Mouse (Mus musculus) lung, embryonic 14.5 days (tissue): ENCODE results near the gene Eci3. TPM values are rescaled to one million over a fixed set of nuclear protein-coding genes. Genes with fewer than 3 reads are reported as not detected.
"Not testable (repeated sequence)": the region's sequence is repeated elsewhere in the genome, so short reads cannot be mapped to it uniquely, and the experiment has no call there.

ENCODE experiments used
- ATAC-seq: fragments of 200-750 bp; cut with Nextera tagmentation; 2 replicates; pipeline ENCODE4 v1.8.0; 2017; ENCODE audit warnings: mild to moderate bottlenecking, moderate TSS enrichment, moderate library complexity; ENCODE audit not compliant: insufficient read depth
- DNase-seq: peaks from one replicate; pipeline ENCODE4 v3.0.0-alpha.2; 2015
- H3K27ac ChIP-seq: fragments of 300-500 bp; sonication (generic); 2 replicates; pipeline ENCODE4 v1.5.1; 2014; ENCODE audit warnings: low read depth, mild to moderate bottlenecking, moderate library complexity
- H3K27me3 ChIP-seq: fragments of 300-500 bp; sonication (generic); 2 replicates; pipeline ENCODE4 v1.6.1; 2014; ENCODE audit warnings: low read length, control low read depth; ENCODE audit not compliant: insufficient read depth
- H3K36me3 ChIP-seq: fragments of 300-500 bp; sonication (generic); 2 replicates; pipeline ENCODE4 v1.6.1; 2014; ENCODE audit warnings: control low read depth; ENCODE audit not compliant: insufficient read depth
- H3K4me1 ChIP-seq: fragments of 300-500 bp; sonication (generic); 2 replicates; pipeline ENCODE4 v1.6.1; 2014; ENCODE audit warnings: antibody characterized with exemption, control low read depth; ENCODE audit not compliant: insufficient read depth
- H3K4me2 ChIP-seq: fragments of 300-500 bp; sonication (generic); 2 replicates; pipeline ENCODE4 v1.6.1; 2014; ENCODE audit warnings: mild to moderate bottlenecking
- H3K4me3 ChIP-seq: fragments of 300-500 bp; sonication (generic); 2 replicates; pipeline ENCODE4 v1.5.1; 2014; ENCODE audit warnings: low read depth, low read length
- H3K9ac ChIP-seq: fragments of 300-500 bp; sonication (generic); 2 replicates; pipeline ENCODE4 v1.6.1; 2014
- H3K9me3 ChIP-seq: fragments of 300-500 bp; sonication (generic); 2 replicates; pipeline ENCODE4 v1.6.1; 2016; ENCODE audit warnings: low read depth, low read length, control low read depth
- CTCF ChIP-seq: IDR thresholded peaks from 2 replicates; pipeline ENCODE4 v1.5.1; 2016; ENCODE audit warnings: antibody characterized with exemption, low read depth
- WGBS: fragments of 180-500 bp; shearing (Covaris S2); extraction: QIAGEN DNeasy Blood & Tissue Kit; methylation state at CpG from one replicate; pipeline ENCODE4 v1.1.7; 2014; 5-methylcytosine and 5-hydroxymethylcytosine counted together
- polyA plus RNA-seq: library from polyadenylated mRNA; unstranded; fragments of >200 nt; fragmentation: Nextera tagmentation; extraction: Ambion mirVana; gene quantifications from 2 replicates; pipeline ENCODE4 v1.2.1, GENCODE M21; 2014

Gene Eci3
- polyA plus RNA-seq: 0.45 and 0.77 TPM in 2 replicates

DNA sequence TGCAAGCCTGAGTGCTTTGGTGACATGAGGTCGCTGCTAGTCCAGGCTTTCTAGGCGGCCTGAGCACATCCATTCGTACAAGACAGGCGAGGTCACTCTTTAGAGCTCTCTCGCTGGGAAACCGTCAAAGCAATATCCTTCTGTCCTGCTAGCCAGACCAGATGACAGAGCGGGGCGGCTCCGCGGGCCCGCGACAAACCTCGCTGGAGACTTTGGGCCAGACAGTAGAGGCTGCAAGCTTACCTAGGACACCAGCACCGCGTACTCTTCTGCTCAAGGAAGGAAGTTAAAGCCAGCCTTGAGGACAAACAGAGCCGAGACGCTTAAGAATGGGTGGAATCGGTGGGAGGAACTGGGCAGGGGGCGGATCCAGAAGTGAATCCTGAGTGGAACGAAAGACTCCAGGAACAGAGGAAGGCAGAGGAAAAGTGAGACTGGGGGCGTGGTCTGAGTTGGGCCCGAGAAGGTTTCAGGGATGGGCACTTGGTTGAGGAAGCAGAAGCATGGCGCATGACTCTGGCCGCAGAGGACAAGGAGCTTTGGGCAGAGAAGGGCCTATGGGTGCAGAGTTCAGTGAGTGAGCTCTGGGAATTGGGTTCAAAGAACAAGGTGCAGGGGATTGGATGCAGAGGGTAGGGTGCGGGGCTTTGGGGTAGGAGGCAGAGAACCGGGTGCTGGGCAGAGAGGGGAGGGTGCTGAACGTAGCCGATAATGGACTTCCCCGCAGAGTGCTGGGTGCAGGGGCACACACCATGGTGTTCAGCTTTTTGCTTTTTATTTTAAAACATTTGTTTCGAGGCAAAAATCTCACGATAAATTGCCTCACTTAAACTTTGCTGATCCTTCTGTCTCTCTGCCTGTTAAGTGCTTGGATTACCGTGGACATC, at the start of gene Eci3:
Gene Eci3 (minus strand): TSS at position 300 of the 887 bp plus-strand sequence.
- Histone ChIP-seq H3K27me3 (peaks cover 7% of the 10 kb centered on the region; the same call in 1 of the 2 replicates), H3K27ac (no peak within 1 kb of the TSS), H3K36me3 (no peaks in the 10 kb centered on the region), H3K4me3 (peak within 1 kb of the TSS; percentile 43), H3K4me1 (peaks cover 3% of the 10 kb centered on the region), H3K9me3 (no peaks in the 10 kb centered on the region), H3K9ac (peak within 1 kb of the TSS; percentile 58), H3K4me2 (peak within 1 kb of the TSS; percentile 77)
- TF ChIP-seq CTCF: no peak
- ATAC-seq (peak; percentile 88), DNase-seq (peak; percentile 73)
- 2% methylated on average over 32 of the region's 32 CpGs for WGBS

DNA sequence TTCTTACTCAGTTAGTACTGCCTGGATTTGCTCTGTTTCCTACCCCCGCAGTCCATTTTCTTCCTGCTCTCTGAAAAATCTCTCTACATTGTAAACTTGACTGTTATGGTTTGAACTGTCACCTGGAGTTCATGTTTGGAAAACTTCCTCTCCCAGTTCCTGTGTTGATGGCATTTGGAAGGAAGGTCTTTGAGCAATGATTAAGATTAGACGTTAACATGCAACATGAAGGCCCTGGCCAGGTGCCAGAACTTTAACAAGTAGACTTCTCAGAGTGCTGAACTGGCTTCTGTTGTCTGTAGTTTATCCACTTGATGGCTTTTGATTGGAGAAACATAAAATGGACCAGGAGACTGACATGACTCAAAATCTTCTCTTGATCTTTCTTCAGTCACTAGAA, 32.3 kb upstream of the Eci3 start:
- 41% methylated on average over 2 of the region's 2 CpGs for WGBS
- no peaks in the 10 kb centered on the region for H3K36me3 ChIP-seq
- H3K4me2 ChIP-seq: no peak overlapping the region
- no peak for TF ChIP-seq CTCF
- H3K4me3 ChIP-seq: no peak overlapping the region
- no peaks in the 10 kb centered on the region for H3K4me1 ChIP-seq
- no peaks in the 10 kb centered on the region for H3K9me3 ChIP-seq
- no peak overlapping the region for H3K9ac ChIP-seq
- H3K27me3 ChIP-seq: no peaks in the 10 kb centered on the region
- ATAC-seq (no peak), DNase-seq (peak; percentile 73)
- no peak overlapping the region for H3K27ac ChIP-seq

DNA sequence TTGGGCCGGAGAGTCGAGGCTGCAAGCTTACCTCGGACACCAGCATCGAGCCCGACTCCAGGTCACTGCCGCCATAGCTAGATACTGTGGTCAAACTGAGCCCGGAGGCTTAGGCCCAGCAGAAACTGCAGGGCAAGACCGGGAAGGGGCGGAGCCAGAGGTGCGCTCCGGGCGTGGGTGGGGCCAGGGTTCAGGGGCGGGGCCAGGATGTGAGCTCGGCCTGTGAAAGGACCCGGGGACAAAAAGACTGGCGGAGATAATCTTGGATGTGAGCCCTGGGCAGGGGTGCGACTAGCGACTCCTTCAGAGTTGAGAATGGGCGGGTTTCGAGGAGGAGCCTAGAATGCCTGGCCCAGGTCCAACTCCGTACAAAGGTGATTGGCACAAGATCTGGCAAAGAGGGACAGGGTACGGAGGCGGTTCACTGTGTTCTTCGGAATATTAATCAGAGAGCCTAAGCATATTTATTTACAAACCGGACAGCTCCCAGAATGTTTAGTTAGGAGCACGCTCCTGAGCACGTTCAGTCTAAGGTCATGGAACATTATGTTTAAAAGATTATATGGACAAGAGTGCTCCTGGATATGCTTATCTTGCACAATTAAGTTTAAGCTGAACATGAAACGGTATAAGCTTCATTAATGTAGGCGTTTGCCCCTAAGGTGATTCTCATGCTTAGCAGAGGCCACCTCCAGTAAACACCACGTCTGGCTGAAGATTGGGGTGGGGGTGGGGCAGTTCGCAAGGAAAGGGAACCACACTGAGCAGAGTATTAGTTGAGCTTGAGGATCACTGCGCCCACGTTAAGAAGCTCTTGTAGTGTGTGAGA, 30.6 kb upstream of the Eci3 start:
- peak; percentile 97 for DNase-seq
- 1% methylated on average over 33 of the region's 33 CpGs for WGBS
- ATAC-seq: peak; percentile 96
- H3K9me3 ChIP-seq: no peaks in the 10 kb centered on the region
- peak overlapping the region; percentile 67 for H3K4me2 ChIP-seq
- no peak for TF ChIP-seq CTCF
- peak overlapping the region; percentile 94 for H3K27ac ChIP-seq
- H3K4me1 ChIP-seq: no peaks in the 10 kb centered on the region
- no peaks in the 10 kb centered on the region for H3K27me3 ChIP-seq
- H3K36me3 ChIP-seq: peaks cover 10% of the 10 kb centered on the region
- peak overlapping the region; percentile 65 for H3K4me3 ChIP-seq
- H3K9ac ChIP-seq: peak overlapping the region; percentile 81

DNA sequence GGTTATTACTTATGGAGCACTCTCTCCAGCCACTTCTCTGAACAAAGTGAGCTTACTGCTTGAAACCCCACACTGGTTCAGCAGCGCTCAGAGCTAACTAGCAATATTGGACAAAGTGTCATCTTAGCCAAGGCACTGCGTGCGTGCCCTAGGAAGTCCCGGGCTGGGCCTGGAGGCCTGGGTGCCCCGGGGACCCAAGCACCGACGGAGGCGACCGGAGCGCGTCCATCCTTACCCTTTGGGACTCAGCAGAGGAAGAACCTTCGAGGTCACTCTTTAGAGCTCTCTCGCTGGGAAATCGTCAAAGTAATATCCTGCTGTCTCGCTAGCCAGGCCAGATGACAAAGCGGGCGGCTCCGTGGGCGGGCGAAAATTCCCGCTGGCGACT, 30.0 kb upstream of the Eci3 start:
- Histone ChIP-seq H3K4me1 (no peaks in the 10 kb centered on the region), H3K4me2 (peak overlapping the region; percentile 67), H3K9me3 (no peaks in the 10 kb centered on the region), H3K9ac (peak overlapping the region; percentile 81), H3K27me3 (no peaks in the 10 kb centered on the region), H3K27ac (peak overlapping the region; percentile 94), H3K4me3 (peak overlapping the region; percentile 65), H3K36me3 (peaks cover 16% of the 10 kb centered on the region)
- ATAC-seq (peak; percentile 72), DNase-seq (peak; percentile 63)
- under 1% methylated on average over 22 of the region's 22 CpGs for WGBS
- no peak for TF ChIP-seq CTCF

DNA sequence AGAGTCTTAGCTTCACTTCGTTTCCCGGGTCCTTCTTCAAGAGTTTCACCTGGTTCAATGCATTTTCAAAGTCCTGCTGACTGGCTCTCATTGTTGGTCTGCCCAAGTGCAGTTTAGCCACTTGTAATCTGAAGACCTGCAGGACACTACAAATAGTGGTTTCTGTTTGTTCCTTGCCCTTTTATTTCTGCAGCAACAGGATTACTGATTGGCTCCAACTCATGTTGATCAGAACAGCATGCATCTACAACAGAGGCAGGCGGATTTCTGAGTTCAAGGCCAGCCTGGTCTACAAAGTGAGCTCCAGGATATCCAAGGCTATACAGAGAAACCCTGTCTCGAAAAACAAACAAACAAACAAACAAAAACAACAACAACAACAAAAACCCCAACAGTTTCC, 29.5 kb upstream of the Eci3 start:
- Histone ChIP-seq H3K36me3 (peaks cover 21% of the 10 kb centered on the region), H3K27ac (no peak overlapping the region), H3K9ac (peak overlapping the region; percentile 81), H3K27me3 (no peaks in the 10 kb centered on the region), H3K4me1 (no peaks in the 10 kb centered on the region), H3K4me3 (peak overlapping the region; percentile 65), H3K4me2 (peak overlapping the region; percentile 67), H3K9me3 (no peaks in the 10 kb centered on the region)
- ATAC-seq (no peak), DNase-seq (no peak)
- TF ChIP-seq CTCF: no peak
- WGBS: 55% methylated on average over 4 of the region's 4 CpGs

DNA sequence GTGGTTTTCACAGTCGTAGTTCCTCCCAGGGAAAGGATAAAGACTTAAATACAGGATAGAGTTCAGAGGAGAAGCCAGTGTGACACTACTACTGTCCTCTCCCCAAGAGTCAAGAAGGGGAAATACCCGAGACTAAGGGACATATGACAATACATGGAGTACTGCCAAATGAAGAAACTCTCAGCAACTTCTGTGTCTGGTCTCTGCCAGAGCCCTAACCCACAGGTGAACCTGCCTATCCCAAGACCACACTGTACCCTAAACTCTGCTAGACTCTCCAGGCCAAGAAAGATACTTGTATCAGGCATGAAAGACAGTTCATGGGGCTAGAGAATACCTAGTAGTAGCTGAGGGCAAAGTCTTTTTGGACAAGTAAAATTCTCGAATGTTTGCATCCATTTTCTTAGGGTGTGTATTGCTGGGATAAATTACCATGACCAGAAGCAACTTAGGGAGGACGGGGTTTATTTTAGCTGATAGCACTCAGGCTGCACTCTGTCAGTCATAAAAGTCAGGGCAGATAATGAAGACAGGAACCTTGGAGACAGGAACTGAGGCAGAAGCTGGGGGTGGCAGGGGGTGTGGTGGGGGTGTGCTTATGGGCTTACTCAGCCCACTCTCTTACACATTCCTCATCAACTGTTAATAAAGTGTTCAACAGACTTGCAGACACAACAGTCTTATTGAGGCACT, 28.1 kb upstream of the Eci3 start:
- 68% methylated on average over 4 of the region's 4 CpGs for WGBS
- Histone ChIP-seq H3K9ac (no peak overlapping the region), H3K27ac (no peak overlapping the region), H3K27me3 (no peaks in the 10 kb centered on the region), H3K4me1 (no peaks in the 10 kb centered on the region), H3K4me2 (0 out of 2 replicates have a peak overlapping the region, but pooled peaks have one; percentile 15), H3K4me3 (no peak overlapping the region), H3K36me3 (peaks cover 34% of the 10 kb centered on the region), H3K9me3 (no peaks in the 10 kb centered on the region)
- DNase-seq (no peak), ATAC-seq (no peak)
- TF ChIP-seq CTCF: no peak

DNA sequence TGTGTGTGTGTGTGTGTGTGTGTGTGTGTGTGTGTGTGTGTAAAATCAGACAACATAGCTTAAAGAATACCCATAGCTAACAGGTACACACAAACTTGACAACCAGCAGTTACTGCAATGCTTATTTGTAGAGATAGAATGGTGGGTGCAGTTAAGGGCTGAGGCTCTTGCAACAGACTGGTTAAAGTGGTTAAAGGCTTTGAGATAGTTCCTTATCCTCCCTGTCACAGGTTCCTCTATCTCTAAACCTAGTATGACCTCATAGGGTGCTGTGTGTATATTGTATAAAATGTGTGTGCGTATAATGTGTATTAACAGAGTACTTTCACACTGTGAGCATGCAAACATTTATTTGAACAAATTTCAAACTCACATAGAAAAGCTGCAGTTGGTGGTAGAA, 19.9 kb upstream of the Eci3 start:
- H3K27me3 ChIP-seq, DNase-seq, H3K4me1 ChIP-seq, H3K4me2 ChIP-seq, ATAC-seq, H3K9me3 ChIP-seq, H3K4me3 ChIP-seq, H3K27ac ChIP-seq, H3K9ac ChIP-seq: not testable (repeated sequence)
- peaks cover 81% of the 10 kb centered on the region for H3K36me3 ChIP-seq
- WGBS: 100% methylated on average over 1 of the region's 1 CpGs

DNA sequence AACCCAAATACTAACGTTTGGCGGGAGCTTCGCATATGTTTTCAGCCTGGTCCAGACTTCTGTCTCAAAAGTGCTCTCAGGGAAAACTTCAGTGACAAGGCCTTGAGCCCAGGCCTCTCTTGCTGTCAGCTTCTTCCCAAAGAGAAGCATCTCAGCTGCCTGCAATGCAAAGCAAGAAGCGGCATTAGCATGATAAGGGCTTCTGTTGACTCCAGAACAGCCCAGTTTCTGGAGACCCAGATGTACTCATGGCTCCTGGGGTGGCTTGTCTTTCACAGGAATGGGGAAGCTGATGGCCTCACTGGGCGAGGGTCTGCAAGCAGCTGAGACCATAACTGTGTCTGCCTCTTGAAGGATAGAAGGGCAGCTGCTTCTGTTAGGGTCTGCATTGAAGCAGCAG, 15.0 kb upstream of the Eci3 start:
- H3K4me2 ChIP-seq, DNase-seq, H3K9ac ChIP-seq, H3K27me3 ChIP-seq, H3K27ac ChIP-seq, H3K4me1 ChIP-seq, ATAC-seq, H3K4me3 ChIP-seq, H3K9me3 ChIP-seq: not testable (repeated sequence)
- 77% methylated on average over 5 of the region's 5 CpGs for WGBS
- peaks cover 56% of the 10 kb centered on the region for H3K36me3 ChIP-seq
